8 mouse cellular contexts compared by ENCODE assay signal in the genomic region with DNA sequence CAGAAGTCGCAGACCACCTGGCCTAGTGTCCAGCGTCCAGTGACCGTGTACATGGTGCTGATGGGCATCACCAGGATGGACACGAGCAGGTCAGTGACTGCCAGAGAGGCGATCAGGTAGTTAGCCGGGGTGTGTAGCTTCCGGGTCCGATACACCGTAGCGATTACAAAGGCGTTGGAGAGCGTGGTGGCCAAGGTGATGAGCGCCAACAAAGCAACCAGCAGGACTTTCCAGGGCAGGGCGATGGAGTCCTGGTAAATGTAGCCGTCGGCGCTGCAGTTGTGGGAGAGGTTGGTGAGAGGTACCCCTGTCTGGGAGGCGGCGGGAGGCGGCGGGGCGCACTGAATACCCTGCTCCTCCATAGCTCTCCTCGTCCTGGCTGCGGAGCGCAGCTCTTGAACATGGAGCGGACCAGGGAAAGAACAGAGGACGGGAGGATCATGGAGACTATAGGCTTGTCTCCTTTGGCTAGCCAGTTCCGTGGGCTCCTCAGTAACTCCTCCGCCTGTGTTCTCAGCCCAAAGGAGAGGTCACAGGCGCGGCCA. TPM values are rescaled to one million over a fixed set of nuclear protein-coding genes. Genes with fewer than 3 reads are reported as not detected.
DNase-seq lines count a peak whose midpoint lies in the region; ATAC-seq and TF ChIP-seq lines count a peak whose summit lies in the region.

No protein-coding gene starts in this region.

- H3K27ac ChIP-seq in lung, embryonic 14.5 days (ENCODE audit: low read depth) = no peak overlapping the region
- no peak overlapping the region for H3K27ac ChIP-seq in heart, embryonic 15.5 days
- H3K27ac ChIP-seq in liver, embryonic 16.5 days (ENCODE audit: low read length) = no peak overlapping the region

- TF ChIP-seq CTCF in lung, embryonic 14.5 days (IDR thresholded peaks at IDR 0.05; ENCODE audit: low read depth) = no peak

- peaks cover 29% of the 10 kb centered on the region for H3K27me3 ChIP-seq in lung, embryonic 14.5 days (ENCODE audit: insufficient read depth, low read length)
- H3K27me3 ChIP-seq in heart, embryonic 15.5 days = peaks cover 27% of the 10 kb centered on the region
- H3K27me3 ChIP-seq in liver, embryonic 16.5 days (ENCODE audit: control insufficient read depth, insufficient read depth, low read depth, low read length) = peaks cover 43% of the 10 kb centered on the region

- no peaks in the 10 kb centered on the region; the same call in 1 of the 2 replicates for H3K4me1 ChIP-seq in lung, embryonic 14.5 days (ENCODE audit: insufficient read depth)
- peaks cover 24% of the 10 kb centered on the region for H3K4me1 ChIP-seq in heart, embryonic 15.5 days (replicated peaks)
- no peaks in the 10 kb centered on the region for H3K4me1 ChIP-seq in liver, embryonic 16.5 days (ENCODE audit: control insufficient read depth, low read depth, low read length)

- peak; percentile 19 for ATAC-seq in lung, embryonic 14.5 days (ENCODE audit: insufficient read depth)
- no peak for ATAC-seq in heart, embryonic 15.5 days (replicated peaks; ENCODE audit: insufficient number of reproducible peaks, insufficient read depth, low FRiP score, low read depth)
- ATAC-seq in liver, embryonic 16.5 days (ENCODE audit: low read depth) = no peak
- ATAC-seq in inflammation-experienced regulatory T-cells, adult 6 months = no peak

- peak overlapping the region; percentile 60 for H3K4me3 ChIP-seq in lung, embryonic 14.5 days (ENCODE audit: low read depth, low read length)
- H3K4me3 ChIP-seq in heart, embryonic 15.5 days = peak overlapping the region; percentile 68
- H3K4me3 ChIP-seq in liver, embryonic 16.5 days (ENCODE audit: low read depth, low read length) = peak overlapping the region; percentile 36

- peak overlapping the region; percentile 100 for H3K4me2 ChIP-seq in lung, embryonic 14.5 days
- H3K4me2 ChIP-seq in heart, embryonic 15.5 days = peak overlapping the region; percentile 99
- H3K4me2 ChIP-seq in liver, embryonic 16.5 days (ENCODE audit: low read depth, low read length) = peak overlapping the region; percentile 49

- WGBS in lung, embryonic 14.5 days = 1% methylated on average over 31 of the region's 31 CpGs
- 1% methylated on average over 31 of the region's 31 CpGs for WGBS in heart, embryonic 15.5 days
- WGBS in liver, embryonic 16.5 days (ENCODE audit: insufficient replicate concordance) = 1% methylated on average over 31 of the region's 31 CpGs

- peak; percentile 27 to 79 for DNase-seq in adrenal gland, adult (ENCODE audit: inconsistent age in 2 of 2, low spot score in 1 of 2)
- no peak for DNase-seq in adrenal gland, postnatal 4 days (ENCODE audit: low spot score in 2 of 2)
- DNase-seq in lung, embryonic 14.5 days = no peak
- DNase-seq in lung, postnatal 10 days = no peak
- DNase-seq in right cerebral cortex, postnatal 14 days = peak; percentile 25

- H3K36me3 ChIP-seq in lung, embryonic 14.5 days (ENCODE audit: insufficient read depth) = no peaks in the 10 kb centered on the region
- H3K36me3 ChIP-seq in heart, embryonic 15.5 days = no peaks in the 10 kb centered on the region
- no peaks in the 10 kb centered on the region for H3K36me3 ChIP-seq in liver, embryonic 16.5 days (ENCODE audit: control insufficient read depth, insufficient read depth)

- H3K9ac ChIP-seq in lung, embryonic 14.5 days = peak overlapping the region; percentile 52
- H3K9ac ChIP-seq in heart, embryonic 15.5 days = peak overlapping the region; percentile 56
- no peak overlapping the region for H3K9ac ChIP-seq in liver, embryonic 16.5 days (ENCODE audit: low read depth, low read length)

- H3K9me3 ChIP-seq in lung, embryonic 14.5 days (ENCODE audit: low read depth, low read length) = no peaks in the 10 kb centered on the region
- H3K9me3 ChIP-seq in heart, embryonic 15.5 days (replicated peaks) = no peaks in the 10 kb centered on the region
- H3K9me3 ChIP-seq in liver, embryonic 16.5 days (replicated peaks; ENCODE audit: control insufficient read depth, low read length) = no peaks in the 10 kb centered on the region

RNA-seq across cellular contexts. Expression of a gene that starts 1.4 kb away (rescaled TPM):
- 10 to 100 TPM; 10.4 to 14.0 TPM for total RNA-seq in adrenal gland, postnatal 4 days (2021)
- polyA plus RNA-seq in lung, embryonic 14.5 days (2014; fragmentation: Nextera tagmentation; extraction: Ambion mirVana) = 0.16 and 0.18 TPM in 2 replicates
- 0.67 and 0.79 TPM in 2 replicates for polyA plus RNA-seq in heart, embryonic 15.5 days (2015; fragmentation: Nextera tagmentation; extraction: Ambion mirVana)
- 0.02 and 0.06 TPM in 2 replicates for polyA plus RNA-seq in liver, embryonic 16.5 days (2015; fragmentation: Nextera tagmentation; extraction: Ambion mirVana)
- not detected for polyA plus RNA-seq in inflammation-experienced regulatory T-cells, adult 6 months (2017; shearing (Covaris generic))

Comparison
In these comparisons a context has a peak if more than half of its experiments do, and no peak if none do; other contexts are left out.
1. DNase-seq: peak in adrenal gland, adult (2 of 2) and right cerebral cortex, postnatal 14 days (single experiment); none in adrenal gland, postnatal 4 days (0 of 2), lung, embryonic 14.5 days (single experiment) and lung, postnatal 10 days (single experiment).
2. H3K4me2 ChIP-seq: peak in every context shown above with its lines; median percentile 100 in lung, embryonic 14.5 days; 99 in heart, embryonic 15.5 days; 49 in liver, embryonic 16.5 days.
3. Peak in every context shown above with its lines, with median percentiles within 50 percentile points of each other: H3K4me3 ChIP-seq.